Mouse (Mus musculus) thymus, adult 2 months (tissue): ENCODE measurements around the gene Mlxipl. TPM values are rescaled to one million over a fixed set of nuclear protein-coding genes. Genes with fewer than 3 reads are reported as not detected.

Source experiments
- DNase-seq: peaks from one replicate; pipeline ENCODE4 v3.0.0; 2021
- H3K27ac ChIP-seq: fragments of 200-500 bp; 2 replicates; pipeline ENCODE4 v1.5.1; 2012; ENCODE audit warnings: low read length, control low read depth; ENCODE audit not compliant: control insufficient read depth, insufficient read depth
- H3K27me3 ChIP-seq: fragments of 200-500 bp; 2 replicates; pipeline ENCODE4 v1.6.1; 2012; ENCODE audit warnings: mild to moderate bottlenecking, low read length, moderate library complexity, mixed read lengths; ENCODE audit not compliant: control insufficient read depth, insufficient read depth
- H3K36me3 ChIP-seq: fragments of 200-500 bp; 2 replicates; pipeline ENCODE4 v1.6.1; 2012; ENCODE audit warnings: mild to moderate bottlenecking, low read length, moderate library complexity; ENCODE audit not compliant: control insufficient read depth, insufficient read depth
- H3K4me1 ChIP-seq: fragments of 200-500 bp; replicated peaks from 2 replicates; pipeline ENCODE4 v1.6.1; 2012; ENCODE audit warnings: low read length; ENCODE audit not compliant: control insufficient read depth, insufficient read depth
- H3K4me3 ChIP-seq: fragments of 200-500 bp; 2 replicates; pipeline ENCODE4 v1.5.1; 2012; ENCODE audit warnings: mild to moderate bottlenecking, low read length, control low read depth, moderate library complexity; ENCODE audit not compliant: control insufficient read depth, insufficient read depth
- CTCF ChIP-seq: fragments of 200-500 bp; IDR thresholded peaks from 2 replicates; pipeline ENCODE4 v1.5.1; 2012; ENCODE audit warnings: mild to moderate bottlenecking, control low read depth, low read length, moderate library complexity, borderline replicate concordance; ENCODE audit not compliant: control insufficient read depth, poor library complexity, insufficient read depth; ENCODE audit errors: extremely low read depth
- POLR2A ChIP-seq: fragments of 200-500 bp; IDR thresholded peaks from 2 replicates; pipeline ENCODE4 v1.6.1; 2012; ENCODE audit warnings: mild to moderate bottlenecking, low read length, control low read depth, moderate library complexity; ENCODE audit not compliant: control insufficient read depth, poor library complexity, insufficient read depth; ENCODE audit errors: extremely low read depth
- WGBS: fragments of 180-500 bp; shearing (Covaris S2); methylation state at CpG from one replicate; pipeline ENCODE4 v1.1.7; 2018; 5-methylcytosine and 5-hydroxymethylcytosine counted together
- polyA plus RNA-seq: library from polyadenylated mRNA; depleted of rRNA; stranded (reverse); fragments of >200 nt; gene quantifications from 2 replicates; pipeline ENCODE4 v1.2.3, GENCODE M21; 2012

The Mlxipl gene
- polyA plus RNA-seq, 1 experiment, result 22.5 TPM

- peak; percentile 49 for DNase-seq
- Histone ChIP-seq H3K27ac (no peak overlapping the region), H3K36me3 (no peaks in the 10 kb centered on the region), H3K27me3 (no peaks in the 10 kb centered on the region), H3K4me3 (peak overlapping the region; percentile 8), H3K4me1 (peaks cover 18% of the 10 kb centered on the region)
- TF ChIP-seq POLR2A (no peak), CTCF (peak; percentile 49; the same call in 1 of the 2 replicates)
- WGBS, result 3% methylated on average over 8 of the region's 8 CpGs
Observed at GRCm38 (mm10) chr5:135134534-135134933, 44.8 kb downstream of the Mlxipl start.

DNA sequence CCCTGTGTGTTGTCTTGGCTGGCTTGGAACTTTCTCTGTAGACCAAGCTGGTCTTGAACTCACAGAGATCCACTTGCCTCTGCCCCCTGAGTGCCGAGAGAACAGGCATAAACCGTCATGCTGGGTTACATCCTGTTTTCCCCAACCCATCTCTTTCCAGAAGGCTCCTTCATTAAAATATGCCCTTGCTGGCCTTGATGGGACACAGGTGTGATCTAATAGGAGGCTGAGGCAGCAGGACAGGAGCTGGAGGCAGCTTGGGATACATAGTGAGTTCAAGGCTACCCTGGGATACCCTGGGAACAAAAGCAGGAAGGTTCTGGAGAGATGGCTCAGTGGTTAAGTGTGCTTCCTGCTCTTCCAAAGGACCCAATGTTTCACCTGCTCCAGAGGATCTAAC, 50.2 kb downstream of the Mlxipl start:
- H3K27ac ChIP-seq, result no peak overlapping the region
- H3K27me3 ChIP-seq, result no peaks in the 10 kb centered on the region
- H3K36me3 ChIP-seq, result no peaks in the 10 kb centered on the region
- 84% methylated on average over 2 of the region's 2 CpGs for WGBS
- no peak overlapping the region for H3K4me3 ChIP-seq
- no peak for DNase-seq
- peaks cover 5% of the 10 kb centered on the region for H3K4me1 ChIP-seq
- no peak for TF ChIP-seq CTCF
- no peak for TF ChIP-seq POLR2A

DNA sequence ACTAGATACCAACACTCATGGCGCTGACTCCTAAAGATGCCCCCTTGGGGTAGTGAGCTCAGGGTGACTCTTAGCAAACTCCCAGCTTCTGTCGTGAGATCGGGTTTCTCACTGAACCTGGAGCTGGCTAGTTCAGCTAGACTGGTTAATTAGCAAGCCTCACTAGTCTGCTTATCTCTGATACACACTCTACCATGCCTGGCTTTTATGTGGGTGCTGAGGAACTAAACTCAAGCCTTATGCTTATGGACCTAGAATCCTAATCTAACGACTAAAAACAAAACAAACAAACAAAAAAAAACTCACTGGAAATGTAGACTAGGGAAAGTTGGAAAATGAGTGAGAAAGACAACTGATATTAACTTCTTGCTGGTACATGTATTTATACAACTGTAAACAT, 54.8 kb downstream of the Mlxipl start:
- no peak overlapping the region for H3K4me3 ChIP-seq
- DNase-seq, result no peak
- no peaks in the 10 kb centered on the region for H3K36me3 ChIP-seq
- 65% methylated on average over 4 of the region's 4 CpGs for WGBS
- TF ChIP-seq POLR2A (no peak), CTCF (no peak)
- no peaks in the 10 kb centered on the region for H3K27me3 ChIP-seq
- H3K4me1 ChIP-seq, result peaks cover 4% of the 10 kb centered on the region
- H3K27ac ChIP-seq, result no peak overlapping the region

DNA sequence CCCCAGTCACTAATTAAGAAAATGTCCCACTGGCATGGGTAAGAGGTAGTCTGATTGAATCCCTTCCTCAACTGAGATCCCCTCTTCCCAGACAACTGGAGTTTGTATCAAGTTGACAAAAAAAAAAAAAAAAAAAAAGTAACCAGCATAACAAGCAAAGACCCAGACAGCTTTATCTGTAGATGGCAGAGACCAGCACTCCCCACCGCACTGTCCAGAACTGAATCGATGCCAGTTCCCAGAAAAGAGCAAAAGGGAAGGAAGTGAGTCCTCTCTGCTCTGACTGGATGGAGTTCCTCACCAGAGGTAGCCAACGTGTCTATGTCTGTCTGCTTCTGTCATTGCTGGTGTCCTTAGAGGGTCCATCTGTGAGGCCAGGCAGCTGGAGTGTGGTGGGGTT, 55.8 kb downstream of the Mlxipl start:
- no peak overlapping the region for H3K27ac ChIP-seq
- no peaks in the 10 kb centered on the region for H3K36me3 ChIP-seq
- DNase-seq, result no peak
- TF ChIP-seq CTCF, result no peak
- H3K27me3 ChIP-seq, result no peaks in the 10 kb centered on the region
- 38% methylated on average over 3 of the region's 3 CpGs for WGBS
- peaks cover 6% of the 10 kb centered on the region for H3K4me1 ChIP-seq
- H3K4me3 ChIP-seq, result no peak overlapping the region

DNA sequence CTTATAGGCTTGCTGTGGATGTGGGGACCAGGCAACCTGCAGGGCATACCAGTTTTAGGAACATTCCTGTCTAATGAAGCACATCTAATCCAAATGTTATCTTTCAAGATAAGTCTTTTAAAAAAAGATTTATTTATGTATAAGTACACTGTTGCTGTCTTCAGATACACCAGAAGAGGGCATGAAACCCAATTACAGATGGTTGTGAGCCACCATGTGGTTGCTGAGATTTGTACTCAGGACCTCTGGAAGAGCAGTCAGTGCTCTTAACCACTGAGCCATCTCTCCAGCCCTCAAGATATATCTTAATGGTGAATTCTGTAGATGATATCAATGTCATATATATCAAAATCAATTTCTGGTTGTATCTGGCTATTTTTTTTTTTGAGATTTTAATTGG, 56.3 kb downstream of the Mlxipl start:
- no peaks in the 10 kb centered on the region for H3K36me3 ChIP-seq
- H3K4me3 ChIP-seq, result no peak overlapping the region
- H3K4me1 ChIP-seq, result peaks cover 6% of the 10 kb centered on the region
- no peak for DNase-seq
- TF ChIP-seq POLR2A (no peak), CTCF (no peak)
- H3K27me3 ChIP-seq, result no peaks in the 10 kb centered on the region
- H3K27ac ChIP-seq, result no peak overlapping the region

DNA sequence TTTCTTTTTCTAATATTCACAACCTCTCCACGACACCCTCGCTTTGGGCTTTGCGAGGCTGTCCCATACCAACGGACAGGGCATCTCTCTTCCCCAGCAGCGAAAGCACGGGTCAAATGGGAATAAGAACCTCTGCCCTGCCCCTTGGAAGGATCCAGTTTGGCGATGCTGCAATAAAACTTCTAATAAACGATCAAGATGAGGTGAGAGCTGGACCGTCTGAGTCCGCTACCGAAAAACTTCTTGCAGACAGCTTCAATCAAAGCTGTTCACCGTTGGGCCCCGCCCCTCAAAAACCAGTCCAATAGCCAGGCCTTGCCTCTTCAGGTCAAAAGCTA, 59.0 kb downstream of the Mlxipl start:
- H3K27me3 ChIP-seq, result no peaks in the 10 kb centered on the region
- WGBS, result under 1% methylated on average over 13 of the region's 13 CpGs
- H3K4me1 ChIP-seq, result peaks cover 6% of the 10 kb centered on the region
- no peaks in the 10 kb centered on the region for H3K36me3 ChIP-seq
- peak overlapping the region; percentile 74 for H3K4me3 ChIP-seq
- DNase-seq, result no peak
- no peak for TF ChIP-seq CTCF
- TF ChIP-seq POLR2A, result no peak
- H3K27ac ChIP-seq, result no peak overlapping the region

DNA sequence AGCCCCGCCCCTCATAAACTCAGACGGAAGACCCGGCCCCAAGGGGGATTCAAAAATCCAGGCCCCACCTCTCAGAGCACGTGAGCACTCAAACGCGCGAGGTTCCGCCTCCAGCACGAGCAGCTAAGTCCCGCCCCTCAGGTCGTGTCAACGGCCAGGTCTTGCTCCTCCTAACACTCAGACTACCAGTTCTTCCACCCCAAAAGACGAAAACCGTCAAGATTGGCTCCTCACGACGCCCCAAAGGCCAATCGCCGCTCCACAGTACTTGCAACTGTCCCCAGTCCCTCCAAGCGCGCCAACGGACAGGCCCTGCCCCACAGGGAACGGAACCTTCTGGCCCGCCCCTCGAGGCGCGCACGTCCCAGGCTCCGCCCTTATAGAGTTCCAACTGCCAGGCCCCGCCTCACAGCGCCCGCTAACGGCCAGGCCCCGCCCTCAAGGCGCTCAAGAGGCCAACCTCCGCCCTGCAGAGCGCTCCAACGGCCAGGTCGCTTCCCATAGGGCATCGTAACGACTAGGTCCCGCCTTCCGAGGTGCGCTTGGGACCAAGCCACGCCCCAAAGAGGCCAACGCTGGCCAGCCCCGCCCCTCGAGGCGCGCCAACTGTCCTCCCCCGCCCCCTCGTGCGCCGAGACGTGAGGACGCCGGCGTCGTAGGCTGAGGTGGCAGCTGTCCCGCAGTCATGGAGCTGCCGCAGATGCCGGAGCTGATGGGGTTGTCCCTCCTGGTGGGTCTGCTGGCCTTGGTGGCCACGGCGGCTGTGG, 59.5 kb downstream of the Mlxipl start, which contains the start of gene Tbl2:
Tbl2 (plus strand) TSS at position 605 of the 767 bp plus-strand sequence.
- Histone ChIP-seq H3K27ac (peak within 1 kb of the TSS; percentile 82), H3K27me3 (no peaks in the 10 kb centered on the region), H3K4me3 (peak within 1 kb of the TSS; percentile 88), H3K4me1 (peaks cover 6% of the 10 kb centered on the region), H3K36me3 (peaks cover 3% of the 10 kb centered on the region)
- DNase-seq, result peak; percentile 99
- under 1% methylated on average over 63 of the region's 63 CpGs for WGBS
- TF ChIP-seq CTCF (peak; percentile 10; the same call in 1 of the 2 replicates), POLR2A (peak; percentile 58; the same call in 1 of the 2 replicates)
